In genomic region chr1:136120785-136121184, GRCm38 (mm10) we compare ENCODE assay signal across 30 mouse cellular contexts. TPM values are rescaled to one million over a fixed set of nuclear protein-coding genes. Genes with fewer than 3 reads are reported as not detected.
DNase-seq lines count a peak whose midpoint lies in the region; ATAC-seq and TF ChIP-seq lines count a peak whose summit lies in the region.
"Had no signal": no experiment of that assay in that cellular context is flagged by ENCODE, and none has a peak within 500 bp of the region (broad histone marks: within the 10 kb centered on the region; RNA-seq: fewer than 3 reads in every experiment).

No protein-coding gene starts in this region.

- no peaks in the 10 kb centered on the region for H3K79me2 ChIP-seq in MEL (ENCODE audit: control insufficient read depth, insufficient read depth, low read length, poor library complexity)

- no peak for TF ChIP-seq EP300 in MEL (IDR thresholded peaks at IDR 0.05; ENCODE audit: low read depth in 1 of 2, low read length in 2 of 2)

- 46% methylated on average over 6 of the region's 6 CpGs for WGBS in lung, embryonic 15.5 days
- WGBS in liver, embryonic 11.5 days, result 39% methylated on average over 6 of the region's 6 CpGs

- H3K27me3 ChIP-seq in lung, embryonic 15.5 days, result no peaks in the 10 kb centered on the region
- no peaks in the 10 kb centered on the region for H3K27me3 ChIP-seq in MEL (ENCODE audit: control insufficient read depth in 1 of 2, insufficient read depth in 2 of 2, low read length in 2 of 2)
- no peaks in the 10 kb centered on the region; the same call in 1 of the 2 replicates for H3K27me3 ChIP-seq in liver, embryonic 11.5 days (replicated peaks; ENCODE audit: control insufficient read depth, insufficient read depth, low read length)
- H3K27me3 ChIP-seq: embryonic facial prominence, embryonic 13.5 days; forebrain, embryonic 15.5 days; limb, embryonic 12.5 days; midbrain, embryonic 15.5 days had no signal

- no peak for TF ChIP-seq RAD21 in MEL (IDR thresholded peaks at IDR 0.05; ENCODE audit: low read depth, low read length)

- no peak for TF ChIP-seq POLR2A in MEL (IDR thresholded peaks at IDR 0.05; ENCODE audit: control insufficient read depth in 1 of 2, insufficient read depth in 1 of 2, low read depth in 1 of 2, low read length in 2 of 2, poor library complexity in 1 of 2)

- H3K9me3 ChIP-seq in lung, embryonic 15.5 days, result no peaks in the 10 kb centered on the region
- no peaks in the 10 kb centered on the region for H3K9me3 ChIP-seq in MEL (replicated peaks; ENCODE audit: insufficient read depth, low read length)
- H3K9me3 ChIP-seq in liver, embryonic 11.5 days (ENCODE audit: control insufficient read depth, low read length), result no peaks in the 10 kb centered on the region
- H3K9me3 ChIP-seq: embryonic facial prominence, embryonic 13.5 days; forebrain, embryonic 10.5 days; forebrain, embryonic 15.5 days; heart, embryonic 13.5 days; hindbrain, embryonic 10.5 days; limb, embryonic 12.5 days; liver, embryonic 15.5 days; midbrain, embryonic 15.5 days had no signal

- H3K4me3 ChIP-seq in lung, embryonic 15.5 days, result no peak overlapping the region
- H3K4me3 ChIP-seq in MEL (ENCODE audit: control insufficient read depth in 1 of 2, insufficient read depth in 1 of 2, low read depth in 2 of 2, low read length in 2 of 2), result no peak overlapping the region
- H3K4me3 ChIP-seq in liver, embryonic 11.5 days (ENCODE audit: low read depth, low read length), result no peak overlapping the region
- H3K4me3 ChIP-seq: embryonic facial prominence, embryonic 13.5 days; forebrain, embryonic 10.5 days; forebrain, embryonic 15.5 days; heart, adult 2 months; heart, embryonic 13.5 days; hindbrain, embryonic 10.5 days; limb, embryonic 12.5 days; liver, embryonic 15.5 days; midbrain, embryonic 15.5 days had no signal

- no peak for TF ChIP-seq CTCF in MEL (IDR thresholded peaks at IDR 0.05 in 2 of 3, conservative IDR thresholded peaks at IDR 0.05 in 1 of 3; ENCODE audit: control insufficient read depth in 1 of 3, insufficient read depth in 1 of 3, low read depth in 2 of 3, low read length in 3 of 3, poor library complexity in 1 of 3, severe bottlenecking in 1 of 3)

- no peak overlapping the region for H3K27ac ChIP-seq in lung, embryonic 15.5 days
- H3K27ac ChIP-seq in MEL (ENCODE audit: control insufficient read depth, low read depth, low read length), result no peak overlapping the region
- no peak overlapping the region for H3K27ac ChIP-seq in liver, embryonic 11.5 days (ENCODE audit: low read depth, low read length)
- H3K27ac ChIP-seq: embryonic facial prominence, embryonic 13.5 days; forebrain, embryonic 10.5 days; forebrain, embryonic 15.5 days; heart, adult 2 months; heart, embryonic 13.5 days; kidney, postnatal 0 days; limb, embryonic 12.5 days; liver, embryonic 15.5 days; midbrain, embryonic 15.5 days had no signal

- no peak for DNase-seq in lung, postnatal 10 days
- DNase-seq in MEL (ENCODE audit: low read depth, low spot score), result peak; percentile 31
- DNase-seq in liver, embryonic 11.5 days (ENCODE audit: low spot score), result no peak
- DNase-seq in urinary bladder, postnatal 25 days (ENCODE audit: low spot score), result no peak
- no peak for DNase-seq in c-Kit-positive CD71-positive TER-119-positive erythroid progenitor cells, embryonic 14.5 days (ENCODE audit: low spot score)
- DNase-seq in heart, adult 11 months, result no peak
- DNase-seq: adrenal gland, postnatal 10 days; cerebellum, adult 18-20 months; cerebellum, postnatal 10 days; gastrocnemius, postnatal 25 days; heart, adult 2 months; heart, postnatal 10 days; kidney, adult 8-10 months; layer of hippocampus, postnatal 36 days; lung, postnatal 4 days; right cerebral cortex, postnatal 4 days; thymus, postnatal 14 days had no signal

- no peak overlapping the region for H3K9ac ChIP-seq in lung, embryonic 15.5 days
- no peak overlapping the region for H3K9ac ChIP-seq in MEL (ENCODE audit: control insufficient read depth, low read depth, low read length, poor library complexity, severe bottlenecking)
- no peak overlapping the region for H3K9ac ChIP-seq in liver, embryonic 11.5 days (ENCODE audit: low read depth, low read length)
- H3K9ac ChIP-seq: embryonic facial prominence, embryonic 13.5 days; forebrain, embryonic 15.5 days; heart, embryonic 13.5 days; liver, embryonic 15.5 days; midbrain, embryonic 15.5 days had no signal

- 0 out of 2 replicates have a peak, but pooled peaks have one; percentile 4 for ATAC-seq in lung, embryonic 15.5 days (ENCODE audit: borderline replicate concordance, extremely low read depth, low FRiP score, low TSS enrichment)
- peak; percentile 42; the same call in 1 of the 2 replicates for ATAC-seq in liver, embryonic 11.5 days (replicated peaks; ENCODE audit: low FRiP score)
- ATAC-seq in megakaryocyte progenitor cell, adult 5-6 weeks (replicated peaks; ENCODE audit: poor library complexity), result peak; percentile 20; the same call in 1 of the 2 replicates
- ATAC-seq: CD4-positive, CD25-positive, alpha-beta regulatory T cell, adult 4 months; forebrain, embryonic 15.5 days; hindbrain, embryonic 16.5 days had no signal

- H3K4me2 ChIP-seq in lung, embryonic 15.5 days, result no peak overlapping the region
- H3K4me2 ChIP-seq in liver, embryonic 11.5 days, result no peak overlapping the region
- H3K4me2 ChIP-seq: embryonic facial prominence, embryonic 13.5 days; forebrain, embryonic 15.5 days; heart, embryonic 13.5 days; limb, embryonic 12.5 days; liver, embryonic 15.5 days; midbrain, embryonic 15.5 days had no signal

- no peaks in the 10 kb centered on the region for H3K36me3 ChIP-seq in lung, embryonic 15.5 days
- H3K36me3 ChIP-seq in MEL (ENCODE audit: control insufficient read depth in 1 of 2, insufficient read depth in 2 of 2, low read length in 2 of 2), result no peaks in the 10 kb centered on the region; a peak in 1 of 4 replicates
- H3K36me3 ChIP-seq in liver, embryonic 11.5 days (ENCODE audit: control insufficient read depth, insufficient read depth, low read length), result no peaks in the 10 kb centered on the region
- H3K36me3 ChIP-seq: embryonic facial prominence, embryonic 13.5 days; forebrain, embryonic 10.5 days; forebrain, embryonic 15.5 days; heart, embryonic 13.5 days; hindbrain, embryonic 10.5 days; limb, embryonic 12.5 days; liver, embryonic 15.5 days; midbrain, embryonic 15.5 days had no signal

- H3K4me1 ChIP-seq in lung, embryonic 15.5 days, result no peaks in the 10 kb centered on the region
- peaks cover 0 to 10% of the 10 kb centered on the region in 2 experiments; a peak in 2 of 4 replicates for H3K4me1 ChIP-seq in MEL (ENCODE audit: control insufficient read depth in 1 of 2, insufficient read depth in 2 of 2, low read length in 2 of 2)
- H3K4me1 ChIP-seq in liver, embryonic 11.5 days (replicated peaks; ENCODE audit: control insufficient read depth, insufficient read depth, low read length), result peaks cover 16% of the 10 kb centered on the region

TF ChIP-seq in MEL, 35 proteins besides CTCF, POLR2A, EP300 and RAD21:
- no peak for TF ChIP-seq E2F4 (IDR thresholded peaks at IDR 0.05; ENCODE audit: borderline replicate concordance, low read depth, low read length)
- no peak for TF ChIP-seq TBP (IDR thresholded peaks at IDR 0.05; ENCODE audit: low read depth, low read length)

RNA-seq across cellular contexts. Expression of gene Kif21b, which starts 10.4 kb away (rescaled TPM):
- polyA plus RNA-seq in lung, embryonic 15.5 days (2015; fragmentation: Nextera tagmentation; extraction: Ambion mirVana), result 3.5 and 4.1 TPM in 2 replicates
- 4.0 and 7.6 TPM in 2 replicates for total RNA-seq in MEL (2012; rRNA removed)
- 10 to 100 TPM in 1 of 2 experiments, not detected in 1; 34.0 TPM for polyA plus RNA-seq in MEL (2012; ENCODE audit: insufficient read depth in 1 of 2, insufficient read length in 2 of 2, low read depth in 1 of 2, low replicate concordance in 2 of 2, missing spikeins in 1 of 2)
- polyA plus RNA-seq in liver, embryonic 11.5 days (2014; fragmentation: Nextera tagmentation; extraction: Ambion mirVana), result 3.6 and 4.8 TPM in 2 replicates
- total RNA-seq in megakaryocyte progenitor cell, adult 5-6 weeks (2015), result 7.7 and 8.6 TPM in 2 replicates
- total RNA-seq in megakaryocyte progenitor cell, adult 5-6 weeks (2017), result 8.0 and 10.3 TPM in 2 replicates
